Mouse (Mus musculus): ENCODE measurements around the gene Dnase1l3.

DNA sequence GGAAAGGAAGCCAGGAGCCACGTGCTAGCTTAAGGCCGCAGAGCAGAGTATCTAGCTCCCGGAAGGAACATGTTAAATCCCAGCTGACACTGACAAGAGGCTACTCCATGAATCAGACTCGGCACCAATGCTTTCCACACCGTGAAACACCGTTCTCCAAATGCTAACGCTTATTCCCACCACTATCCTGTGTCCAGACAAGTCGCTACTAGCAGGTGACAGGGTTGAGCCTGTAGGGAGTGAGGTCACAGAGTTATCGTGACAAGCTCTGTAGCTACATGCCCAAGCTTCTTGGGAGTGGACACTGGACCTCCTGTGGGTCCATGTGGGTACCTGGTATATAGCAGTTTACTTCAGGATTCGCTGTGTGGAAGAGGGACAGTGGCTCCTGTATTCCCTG, 37.9 kb downstream of the Dnase1l3 start:
- TF ChIP-seq POLR2A (IDR thresholded peaks at IDR 0.05; ENCODE audit: insufficient read depth, low read depth, low read length) (no peak), CTCF (IDR thresholded peaks at IDR 0.05) (no peak)
